Mouse (Mus musculus): Measurements from ENCODE around the gene Zfp763. TPM values are rescaled to one million over a fixed set of nuclear protein-coding genes. Genes with fewer than 3 reads are reported as not detected.
"Not testable (repeated sequence)": the region's sequence is repeated elsewhere in the genome, so short reads cannot be mapped to it uniquely, and the experiment has no call there.

Gene Zfp763
- 9.4 and 11.1 TPM in 2 replicates for polyA plus RNA-seq (2015; fragmentation: Nextera tagmentation; extraction: Ambion mirVana)

DNA sequence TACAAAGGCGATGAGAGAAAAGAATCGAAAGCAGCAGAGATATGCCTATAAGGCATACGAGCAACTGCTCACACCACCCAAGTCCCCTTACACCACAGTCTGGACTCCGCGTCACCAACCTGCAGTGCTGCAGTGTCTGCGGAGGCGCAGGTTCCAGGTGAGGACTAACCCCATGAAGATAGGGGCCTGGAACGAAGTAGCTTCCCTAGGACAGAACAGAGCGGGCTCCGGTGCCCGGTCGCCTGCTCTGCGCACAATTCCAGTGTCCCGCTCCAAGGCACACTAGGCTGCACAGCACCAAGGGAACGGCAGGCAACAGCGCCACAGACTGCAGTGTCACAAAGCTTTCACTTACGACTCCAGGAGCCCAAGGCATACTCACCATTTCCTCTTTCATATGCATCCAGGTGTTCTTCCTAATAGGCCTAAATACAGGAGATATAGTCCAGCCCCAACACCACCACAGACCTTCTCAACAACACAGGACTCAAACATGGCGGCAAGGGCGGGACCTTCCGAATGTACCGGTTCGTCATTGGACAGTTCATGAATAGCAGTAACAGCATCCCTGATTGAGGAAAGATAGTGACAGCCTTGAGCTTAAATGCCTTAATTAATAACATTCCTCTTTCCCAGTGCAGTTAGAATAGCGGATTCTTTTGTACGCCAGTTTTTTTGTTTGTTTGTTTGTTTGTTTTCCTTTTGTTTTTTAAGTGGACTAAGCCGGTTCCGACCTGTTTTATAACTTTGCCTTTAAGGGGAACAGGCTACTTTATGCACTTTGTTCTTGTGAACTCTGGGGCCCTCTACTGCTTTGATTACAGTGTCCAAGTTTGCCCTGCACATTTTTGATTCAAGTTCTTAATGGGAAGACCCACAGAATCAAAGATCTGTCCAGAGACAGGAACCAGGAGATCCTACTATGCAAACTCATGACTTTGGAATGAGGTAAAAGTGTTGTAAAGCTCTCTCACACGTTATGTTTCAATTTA, at the start of gene Zfp763:
TSS of gene Zfp763 (minus strand) at position 503 of the 992 bp plus-strand sequence.
- ATAC-seq = peak; percentile 98
- peak within 1 kb of the TSS; percentile 84 for H3K9ac ChIP-seq
- WGBS = 2% methylated on average over 27 of the region's 27 CpGs
- H3K4me2 ChIP-seq (replicated peaks) = peak within 1 kb of the TSS; percentile 56
- peak within 1 kb of the TSS; percentile 91 for H3K27ac ChIP-seq
- no peaks in the 10 kb centered on the region for H3K27me3 ChIP-seq (replicated peaks)
- H3K4me1 ChIP-seq (replicated peaks) = 0 out of 2 replicates have a peak, but pooled peaks cover 4% of the 10 kb centered on the region
- peak within 1 kb of the TSS; percentile 92 for H3K4me3 ChIP-seq (replicated peaks)
- no peaks in the 10 kb centered on the region for H3K36me3 ChIP-seq
- H3K9me3 ChIP-seq = no peaks in the 10 kb centered on the region

DNA sequence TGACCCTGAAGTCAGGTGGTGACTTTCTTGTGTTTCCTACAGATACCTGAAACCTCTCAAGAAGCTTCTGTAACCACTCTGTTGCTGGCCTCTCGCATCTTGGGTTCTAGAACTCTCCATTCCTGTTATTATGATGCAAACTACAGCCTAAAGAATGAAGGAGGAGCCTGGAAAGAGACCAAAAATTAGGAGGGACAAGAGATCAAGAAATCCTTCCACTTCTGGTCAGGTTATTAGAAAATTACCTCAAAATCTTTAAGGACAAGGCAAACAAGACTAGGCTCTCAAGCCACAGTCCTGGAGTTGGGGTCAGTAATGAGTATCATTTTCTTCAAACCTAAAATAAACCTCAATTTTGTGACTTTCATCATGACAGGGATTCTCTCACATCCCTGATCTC, 34.8 kb upstream of the Zfp763 start, which contains the start of gene 4921501E09Rik:
TSS of gene 4921501E09Rik (minus strand) at position 101 of the 400 bp plus-strand sequence.
- H3K9ac ChIP-seq = no peak within 1 kb of the TSS
- H3K9me3 ChIP-seq = no peaks in the 10 kb centered on the region
- no peak within 1 kb of the TSS for H3K27ac ChIP-seq
- no peaks in the 10 kb centered on the region for H3K27me3 ChIP-seq (replicated peaks)
- no peak for ATAC-seq
- WGBS = 49% methylated on average over 1 of the region's 1 CpGs
- no peaks in the 10 kb centered on the region for H3K4me1 ChIP-seq (replicated peaks)
- no peak within 1 kb of the TSS for H3K4me3 ChIP-seq (replicated peaks)
- no peak within 1 kb of the TSS for H3K4me2 ChIP-seq (replicated peaks)
- no peaks in the 10 kb centered on the region for H3K36me3 ChIP-seq

DNA sequence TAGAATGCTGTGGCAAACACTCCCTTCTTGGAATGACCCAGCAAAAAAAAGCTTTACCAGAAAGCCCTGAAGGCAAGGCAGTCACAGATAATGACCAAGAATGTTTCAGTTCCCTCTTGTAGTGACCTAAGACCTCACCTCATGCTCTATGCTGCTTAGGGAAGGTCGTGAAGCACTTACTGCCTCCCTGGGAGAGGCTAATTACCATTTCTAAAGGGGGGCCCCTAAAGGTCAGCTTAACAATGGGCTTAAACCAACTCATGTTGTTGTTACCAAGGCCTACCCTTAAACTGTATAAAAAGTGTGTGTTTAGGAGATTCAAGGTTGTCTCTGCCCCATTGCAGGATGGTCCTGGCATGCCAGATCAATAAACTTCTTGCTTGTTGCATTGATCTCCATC, 29.8 kb upstream of the Zfp763 start:
- no peak overlapping the region for H3K9ac ChIP-seq
- no peak overlapping the region for H3K4me3 ChIP-seq (replicated peaks)
- no peaks in the 10 kb centered on the region for H3K27me3 ChIP-seq (replicated peaks)
- H3K27ac ChIP-seq = no peak overlapping the region
- H3K4me2 ChIP-seq (replicated peaks) = no peak overlapping the region
- ATAC-seq = no peak
- no peaks in the 10 kb centered on the region for H3K9me3 ChIP-seq
- no peaks in the 10 kb centered on the region for H3K36me3 ChIP-seq
- no peaks in the 10 kb centered on the region for H3K4me1 ChIP-seq (replicated peaks)
- 3% methylated on average over 1 of the region's 1 CpGs for WGBS

GRCm38 (mm10) chr17:33058791-33059190, 25.6 kb upstream of the Zfp763 start:
- Histone ChIP-seq H3K4me2 (replicated peaks) (no peak overlapping the region), H3K9me3 (no peaks in the 10 kb centered on the region), H3K4me3 (replicated peaks) (no peak overlapping the region), H3K27ac (no peak overlapping the region), H3K4me1 (replicated peaks) (no peaks in the 10 kb centered on the region), H3K9ac (no peak overlapping the region), H3K27me3 (replicated peaks) (no peaks in the 10 kb centered on the region), H3K36me3 (no peaks in the 10 kb centered on the region)
- WGBS = 8% methylated on average over 1 of the region's 1 CpGs
- ATAC-seq = no peak

- no peak for ATAC-seq
- no peak overlapping the region for H3K27ac ChIP-seq
These were observed 826 bp downstream of the Zfp763 start for GRCm38 (mm10) chr17:33032376-33032775.

DNA sequence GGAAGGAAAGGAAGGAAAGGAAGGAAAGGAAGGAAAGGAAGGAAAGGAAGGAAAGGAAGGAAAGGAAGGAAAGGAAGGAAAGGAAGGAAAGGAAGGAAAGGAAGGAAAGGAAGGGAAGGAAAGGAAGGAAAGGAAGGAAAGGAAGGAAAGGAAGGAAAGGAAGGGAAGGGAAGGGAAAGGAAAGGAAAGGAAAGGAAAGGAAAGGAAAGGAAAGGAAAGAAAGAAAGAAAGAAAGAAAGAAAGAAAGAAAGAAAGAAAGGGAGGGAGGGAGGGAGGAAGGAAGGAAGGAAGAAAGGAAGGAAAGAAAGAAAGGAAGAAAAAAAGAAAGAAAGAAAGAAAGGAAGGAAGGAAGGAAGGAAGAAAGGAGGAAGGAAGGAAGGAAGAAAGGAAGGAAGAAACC, 12.8 kb downstream of the Zfp763 start:
- not testable (repeated sequence) for H3K27me3 ChIP-seq (replicated peaks); H3K27ac ChIP-seq; ATAC-seq; H3K9ac ChIP-seq; H3K4me3 ChIP-seq (replicated peaks); H3K4me2 ChIP-seq (replicated peaks); H3K4me1 ChIP-seq (replicated peaks)
- Histone ChIP-seq H3K9me3 (peaks cover 13% of the 10 kb centered on the region; the same call in 1 of the 2 replicates), H3K36me3 (peaks cover 47% of the 10 kb centered on the region)

More at GRCm38 (mm10) chr17:33032376-33032775, 826 bp downstream of the Zfp763 start:
- Histone ChIP-seq H3K9me3 (peaks cover 2% of the 10 kb centered on the region; the same call in 1 of the 2 replicates), H3K4me2 (replicated peaks) (peak overlapping the region; percentile 56), H3K27me3 (replicated peaks) (no peaks in the 10 kb centered on the region), H3K4me3 (replicated peaks) (peak overlapping the region; percentile 92), H3K36me3 (no peaks in the 10 kb centered on the region), H3K9ac (peak overlapping the region; percentile 33; the same call in 1 of the 2 replicates), H3K4me1 (replicated peaks) (0 out of 2 replicates have a peak, but pooled peaks cover 4% of the 10 kb centered on the region)
- WGBS = 9% methylated on average over 10 of the region's 10 CpGs

- H3K9me3 ChIP-seq = no peaks in the 10 kb centered on the region
- H3K9ac ChIP-seq = no peak overlapping the region
- ATAC-seq = no peak
- H3K27me3 ChIP-seq (replicated peaks) = no peaks in the 10 kb centered on the region
- H3K4me1 ChIP-seq (replicated peaks) = no peaks in the 10 kb centered on the region
- no peak overlapping the region for H3K27ac ChIP-seq
- no peak overlapping the region for H3K4me2 ChIP-seq (replicated peaks)
- 46% methylated on average over 9 of the region's 9 CpGs for WGBS
- no peak overlapping the region for H3K4me3 ChIP-seq (replicated peaks)
- peaks cover 11% of the 10 kb centered on the region for H3K36me3 ChIP-seq
These were observed 24.9 kb downstream of the Zfp763 start for GRCm38 (mm10) chr17:33008337-33008736.

DNA sequence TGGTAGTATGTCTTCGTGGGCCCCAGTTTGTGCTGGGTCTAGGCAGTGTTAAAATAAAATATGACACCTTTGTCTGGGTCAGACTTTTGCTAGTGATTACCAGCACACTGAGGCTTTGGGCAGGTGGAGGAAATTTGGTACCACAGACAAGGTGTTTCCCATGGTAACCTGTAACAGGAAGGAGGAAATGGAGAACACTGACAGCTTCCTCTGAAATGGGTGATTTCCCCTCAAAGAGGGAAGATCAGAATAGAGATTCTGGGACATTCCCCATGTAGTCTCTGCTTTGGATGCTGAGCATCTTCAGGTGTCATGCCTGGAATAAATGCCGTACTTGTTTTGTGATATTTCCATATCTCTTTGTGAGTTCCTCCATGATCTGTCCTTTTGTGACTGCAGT, 34.7 kb downstream of the Zfp763 start:
- Histone ChIP-seq H3K27ac (no peak overlapping the region), H3K9ac (no peak overlapping the region), H3K9me3 (no peaks in the 10 kb centered on the region), H3K4me2 (replicated peaks) (no peak overlapping the region), H3K36me3 (peaks cover 23% of the 10 kb centered on the region), H3K4me1 (replicated peaks) (0 out of 2 replicates have a peak, but pooled peaks cover 4% of the 10 kb centered on the region), H3K27me3 (replicated peaks) (no peaks in the 10 kb centered on the region), H3K4me3 (replicated peaks) (no peak overlapping the region)
- 94% methylated on average over 2 of the region's 2 CpGs for WGBS
- ATAC-seq = no peak

DNA sequence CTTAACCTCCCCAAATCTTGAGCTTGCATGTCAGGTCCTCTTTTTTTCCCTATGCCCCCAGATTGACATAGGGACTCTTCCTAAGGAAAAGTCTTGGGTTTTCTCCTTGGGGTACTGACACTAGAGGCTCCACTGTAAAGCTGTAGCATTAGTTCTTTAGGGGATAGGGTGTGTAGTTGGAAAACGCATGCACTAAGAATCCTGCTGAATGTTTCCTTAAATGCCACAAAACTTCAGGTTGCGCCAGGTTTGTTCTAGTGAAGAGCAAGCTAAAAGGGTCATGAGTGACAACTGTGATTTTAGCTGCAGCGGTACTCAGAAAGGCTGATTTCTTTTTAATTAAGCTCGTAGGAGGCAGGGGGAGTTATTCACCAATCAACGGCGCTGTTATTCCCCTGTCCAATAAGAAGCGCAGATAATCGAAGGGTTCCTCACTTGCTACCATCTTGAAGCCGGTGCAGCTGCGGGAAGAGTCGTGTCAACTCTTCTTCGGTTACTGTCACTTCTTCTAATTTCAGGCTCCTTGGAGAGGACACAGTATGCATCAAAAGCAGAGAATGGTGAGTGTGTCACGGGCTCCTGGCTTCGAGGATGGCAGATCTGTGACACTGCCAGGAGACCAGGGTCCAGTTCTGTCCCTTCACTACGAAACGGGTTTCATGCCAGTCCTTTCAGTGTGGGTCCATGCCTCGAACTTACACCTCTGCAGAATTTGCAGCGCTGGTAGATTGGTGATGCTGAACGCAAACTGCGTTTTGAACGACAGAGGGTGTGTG, 40.3 kb downstream of the Zfp763 start, which contains the start of gene Zfp952:
TSS of gene Zfp952 (plus strand) at position 431 of the 776 bp plus-strand sequence.
- Histone ChIP-seq H3K4me1 (replicated peaks) (0 out of 2 replicates have a peak, but pooled peaks cover 4% of the 10 kb centered on the region), H3K4me3 (replicated peaks) (peak within 1 kb of the TSS; percentile 59), H3K36me3 (0 out of 2 replicates have a peak, but pooled peaks cover 2% of the 10 kb centered on the region), H3K27ac (peak within 1 kb of the TSS; percentile 51; the same call in 1 of the 2 replicates), H3K9ac (peak within 1 kb of the TSS; percentile 57), H3K27me3 (replicated peaks) (no peaks in the 10 kb centered on the region), H3K4me2 (replicated peaks) (peak within 1 kb of the TSS; percentile 75), H3K9me3 (no peaks in the 10 kb centered on the region)
- 1% methylated on average over 21 of the region's 21 CpGs for WGBS
- peak; percentile 96 for ATAC-seq

GRCm38 (mm10) chr17:32991965-32992698, 41.1 kb downstream of the Zfp763 start:
- 69% methylated on average over 12 of the region's 12 CpGs for WGBS
- no peak overlapping the region for H3K9ac ChIP-seq

DNA sequence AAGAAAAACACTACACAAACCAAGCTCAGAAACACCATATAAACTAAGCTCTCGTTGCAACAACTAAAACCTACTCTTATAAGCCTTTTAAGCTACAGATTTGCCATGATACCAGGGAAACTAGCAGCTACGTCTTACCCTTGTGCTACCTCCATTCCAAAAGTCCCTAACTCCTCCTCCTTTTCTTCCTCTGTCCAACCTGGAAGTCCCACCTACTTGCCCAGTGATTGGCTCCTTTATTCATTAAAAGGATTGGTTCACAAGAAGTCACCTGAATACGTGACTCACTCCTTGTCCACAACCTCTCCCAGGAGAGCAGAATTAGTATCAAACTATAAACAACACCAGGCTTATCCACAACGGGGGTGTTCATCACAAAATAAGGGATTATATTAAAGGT, 46.9 kb downstream of the Zfp763 start:
- no peaks in the 10 kb centered on the region for H3K36me3 ChIP-seq
- H3K4me2 ChIP-seq (replicated peaks) = no peak overlapping the region
- 72% methylated on average over 4 of the region's 4 CpGs for WGBS
- H3K27me3 ChIP-seq (replicated peaks) = no peaks in the 10 kb centered on the region
- no peak for ATAC-seq
- no peak overlapping the region for H3K4me3 ChIP-seq (replicated peaks)
- no peak overlapping the region for H3K27ac ChIP-seq
- no peaks in the 10 kb centered on the region for H3K9me3 ChIP-seq
- no peak overlapping the region for H3K9ac ChIP-seq
- H3K4me1 ChIP-seq (replicated peaks) = no peaks in the 10 kb centered on the region

More at GRCm38 (mm10) chr17:32991965-32992698, 41.1 kb downstream of the Zfp763 start:
- Histone ChIP-seq H3K4me1 (replicated peaks) (0 out of 2 replicates have a peak, but pooled peaks cover 4% of the 10 kb centered on the region), H3K36me3 (0 out of 2 replicates have a peak, but pooled peaks cover 2% of the 10 kb centered on the region), H3K4me2 (replicated peaks) (peak overlapping the region; percentile 75), H3K27ac (0 out of 2 replicates have a peak overlapping the region, but pooled peaks have one; percentile 15), H3K27me3 (replicated peaks) (no peaks in the 10 kb centered on the region), H3K4me3 (replicated peaks) (peak overlapping the region; percentile 59), H3K9me3 (no peaks in the 10 kb centered on the region)
- ATAC-seq = no peak

Data from intestine, embryonic 15.5 days (tissue).